Mouse (Mus musculus) layer of hippocampus, adult 6 months (tissue): ENCODE data around the gene Gm47985. TPM values are rescaled to one million over a fixed set of nuclear protein-coding genes. Genes with fewer than 3 reads are reported as not detected.

Source experiments
- long read RNA-seq, 2 experiments: library from polyadenylated mRNA; unstranded; transcript quantifications; one replicate each; pipeline ENCODE4 v2.0.0; 2019 to 2020
- polyA plus RNA-seq: library from polyadenylated mRNA; unstranded; fragments of <200 nt; fragmentation: Nextera tagmentation; gene quantifications from 2 replicates; pipeline ENCODE4 v1.2.3, GENCODE M21; 2021

The Gm47985 gene
- polyA plus RNA-seq: not detected in 2 replicates
- long read RNA-seq, experiment 1: 0 reads
- long read RNA-seq, experiment 2: 0 reads

DNA sequence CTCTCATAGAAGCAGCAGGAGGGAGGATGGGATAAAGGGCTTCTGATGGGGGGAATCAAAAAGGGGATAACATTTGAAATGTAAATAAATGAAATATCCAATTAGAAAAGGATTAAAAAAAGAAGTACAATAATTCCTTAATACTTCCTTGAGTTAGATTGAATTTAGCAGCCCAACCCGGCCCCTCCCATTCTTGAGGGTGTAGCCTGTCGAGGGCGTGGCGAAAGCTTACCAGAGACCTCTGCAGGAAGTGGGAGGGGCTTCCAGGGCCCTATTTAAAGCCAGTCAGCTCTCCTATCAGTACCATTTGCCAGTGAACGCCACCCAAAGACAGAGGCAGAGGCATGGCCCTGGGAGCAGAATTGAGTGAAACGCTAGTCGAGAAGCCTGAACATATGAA is at the start of gene Gm47985:
TSS of gene Gm47985 (plus strand) at position 272 of the 400 bp plus-strand sequence.

DNA sequence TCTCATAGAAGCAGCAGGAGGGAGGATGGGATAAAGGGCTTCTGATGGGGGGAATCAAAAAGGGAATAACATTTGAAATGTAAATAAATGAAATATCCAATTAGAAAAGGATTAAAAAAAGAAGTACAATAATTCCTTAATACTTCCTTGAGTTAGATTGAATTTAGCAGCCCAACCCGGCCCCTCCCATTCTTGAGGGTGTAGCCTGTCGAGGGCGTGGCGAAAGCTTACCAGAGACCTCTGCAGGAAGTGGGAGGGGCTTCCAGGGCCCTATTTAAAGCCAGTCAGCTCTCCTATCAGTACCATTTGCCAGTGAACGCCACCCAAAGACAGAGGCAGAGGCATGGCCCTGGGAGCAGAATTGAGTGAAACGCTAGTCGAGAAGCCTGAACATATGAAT is 9.7 kb downstream of the Gm47985 start, which contains the start of gene Gm8947:
TSS of gene Gm8947 (plus strand) at position 302 of the 400 bp plus-strand sequence.

DNA sequence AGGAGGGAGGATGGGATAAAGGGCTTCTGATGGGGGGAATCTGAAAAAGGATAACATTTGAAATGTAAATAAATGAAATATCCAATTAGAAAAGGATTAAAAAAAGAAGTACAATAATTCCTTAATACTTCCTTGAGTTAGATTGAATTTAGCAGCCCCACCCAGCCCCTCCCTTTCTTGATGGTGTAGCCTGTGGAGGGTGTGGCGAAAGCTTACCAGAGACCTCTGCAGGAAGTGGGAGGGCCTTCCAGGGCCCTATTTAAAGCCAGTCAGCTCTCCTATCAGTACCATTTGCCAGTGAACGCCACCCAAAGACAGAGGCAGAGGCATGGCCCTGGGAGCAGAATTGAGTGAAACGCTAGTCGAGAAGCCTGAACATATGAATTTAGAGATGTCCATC is 15.8 kb downstream of the Gm47985 start, which contains the start of gene Gm47995:
TSS of gene Gm47995 (plus strand) at position 329 of the 400 bp plus-strand sequence.

DNA sequence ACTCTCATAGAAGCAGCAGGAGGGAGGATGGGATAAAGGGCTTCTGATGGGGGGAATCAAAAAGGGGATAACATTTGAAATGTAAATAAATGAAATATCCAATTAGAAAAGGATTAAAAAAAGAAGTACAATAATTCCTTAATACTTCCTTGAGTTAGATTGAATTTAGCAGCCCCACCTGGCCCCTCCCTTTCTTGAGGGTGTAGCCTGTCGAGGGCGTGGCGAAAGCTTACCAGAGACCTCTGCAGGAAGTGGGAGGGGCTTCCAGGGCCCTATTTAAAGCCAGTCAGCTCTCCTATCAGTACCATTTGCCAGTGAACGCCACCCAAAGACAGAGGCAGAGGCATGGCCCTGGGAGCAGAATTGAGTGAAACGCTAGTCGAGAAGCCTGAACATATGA is 21.5 kb downstream of the Gm47985 start, which contains the start of gene 3110040M04Rik:
TSS of gene 3110040M04Rik (plus strand) at position 304 of the 400 bp plus-strand sequence.

DNA sequence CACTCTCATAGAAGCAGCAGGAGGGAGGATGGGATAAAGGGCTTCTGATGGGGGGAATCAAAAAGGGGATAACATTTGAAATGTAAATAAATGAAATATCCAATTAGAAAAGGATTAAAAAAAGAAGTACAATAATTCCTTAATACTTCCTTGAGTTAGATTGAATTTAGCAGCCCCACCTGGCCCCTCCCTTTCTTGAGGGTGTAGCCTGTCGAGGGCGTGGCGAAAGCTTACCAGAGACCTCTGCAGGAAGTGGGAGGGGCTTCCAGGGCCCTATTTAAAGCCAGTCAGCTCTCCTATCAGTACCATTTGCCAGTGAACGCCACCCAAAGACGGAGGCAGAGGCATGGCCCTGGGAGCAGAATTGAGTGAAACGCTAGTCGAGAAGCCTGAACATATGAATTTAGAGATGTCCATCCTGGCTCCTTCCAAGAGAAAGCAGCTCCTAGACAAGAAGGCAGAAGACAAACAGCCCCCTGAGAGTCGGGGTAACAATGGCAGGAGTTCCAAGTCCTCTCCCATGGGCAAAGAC is 27.6 kb downstream of the Gm47985 start, which contains the start of gene Gm47996:
TSS of gene Gm47996 (plus strand) at position 308 of the 532 bp plus-strand sequence.

Other genes with a start within 250 kb of the Gm47985 start
- 0.28 TPM in 2 replicates for gene Hmcn1, start 189.1 kb upstream of the Gm47985 start, polyA plus RNA-seq
- gene Gm8947, start 9.8 kb downstream of the Gm47985 start, polyA plus RNA-seq: not detected in 2 replicates
- gene Gm47995, start 15.9 kb downstream of the Gm47985 start, polyA plus RNA-seq: not detected in 2 replicates
- not detected in 2 replicates for gene 3110040M04Rik, start 21.6 kb downstream of the Gm47985 start, polyA plus RNA-seq
- not detected in 2 replicates for gene Gm47996, start 27.6 kb downstream of the Gm47985 start, polyA plus RNA-seq
- 27.5 and 30.5 TPM in 2 replicates for gene Ivns1abp, start 161.9 kb downstream of the Gm47985 start, polyA plus RNA-seq
- gene Swt1, start 245.9 kb downstream of the Gm47985 start, polyA plus RNA-seq: 5.3 and 5.6 TPM in 2 replicates
- 15.8 and 16.3 TPM in 2 replicates for gene Trmt1l, start 246.0 kb downstream of the Gm47985 start, polyA plus RNA-seq